Mouse (Mus musculus): ENCODE data around the gene P2ry2.

The P2ry2 gene

GRCm38 (mm10) chr7:100990636-100991311, 21.9 kb downstream of the P2ry2 start:
- no peak for DNase-seq (ENCODE audit: low read depth in 2 of 2, low spot score in 2 of 2)

- peak in 1 of 2 experiments; percentile 28 for DNase-seq (ENCODE audit: low read depth in 2 of 2, low spot score in 2 of 2)
Observed at GRCm38 (mm10) chr7:100988092-100988491, 24.6 kb downstream of the P2ry2 start.

- no peak for DNase-seq (ENCODE audit: low read depth in 2 of 2, low spot score in 2 of 2)
Observed at GRCm38 (mm10) chr7:100984452-100985395, 27.9 kb downstream of the P2ry2 start.

- no peak for DNase-seq (ENCODE audit: low read depth in 2 of 2, low spot score in 2 of 2)
Observed at GRCm38 (mm10) chr7:100979175-100979574, 33.5 kb downstream of the P2ry2 start.

GRCm38 (mm10) chr7:100978171-100978570, 34.5 kb downstream of the P2ry2 start:
- DNase-seq (ENCODE audit: low read depth in 2 of 2, low spot score in 2 of 2) = no peak

- DNase-seq (ENCODE audit: low read depth in 2 of 2, low spot score in 2 of 2) = no peak
Observed at GRCm38 (mm10) chr7:100974135-100974903, 38.3 kb downstream of the P2ry2 start, which contains the start of gene P2ry6. Gene P2ry6, minus strand, starts transcription at chr7:100974649.

GRCm38 (mm10) chr7:100972875-100973274, 39.8 kb downstream of the P2ry2 start:
- DNase-seq (ENCODE audit: low read depth in 2 of 2, low spot score in 2 of 2) = no peak

- DNase-seq (ENCODE audit: low read depth in 2 of 2, low spot score in 2 of 2) = no peak
Observed at GRCm38 (mm10) chr7:100968874-100969659, 43.6 kb downstream of the P2ry2 start.

GRCm38 (mm10) chr7:100968376-100968775, 44.3 kb downstream of the P2ry2 start:
- no peak for DNase-seq (ENCODE audit: low read depth in 2 of 2, low spot score in 2 of 2)

- no peak for DNase-seq (ENCODE audit: low read depth in 2 of 2, low spot score in 2 of 2)
Observed at GRCm38 (mm10) chr7:100967850-100968249, 44.8 kb downstream of the P2ry2 start.

- DNase-seq (ENCODE audit: low read depth in 2 of 2, low spot score in 2 of 2) = no peak
Observed at GRCm38 (mm10) chr7:100966014-100966413, 46.7 kb downstream of the P2ry2 start.

GRCm38 (mm10) chr7:100965079-100965478, 47.6 kb downstream of the P2ry2 start:
- DNase-seq (ENCODE audit: low read depth in 2 of 2, low spot score in 2 of 2) = peak in 1 of 2 experiments; percentile 20

- DNase-seq (ENCODE audit: low read depth in 2 of 2, low spot score in 2 of 2) = no peak
Observed at GRCm38 (mm10) chr7:100964242-100964641, 48.4 kb downstream of the P2ry2 start.

GRCm38 (mm10) chr7:100963381-100963780, 49.3 kb downstream of the P2ry2 start:
- DNase-seq (ENCODE audit: low read depth in 2 of 2, low spot score in 2 of 2) = no peak

GRCm38 (mm10) chr7:100961146-100961545, 51.5 kb downstream of the P2ry2 start:
- no peak for DNase-seq (ENCODE audit: low read depth in 2 of 2, low spot score in 2 of 2)

GRCm38 (mm10) chr7:100960462-100960861, 52.2 kb downstream of the P2ry2 start:
- no peak for DNase-seq (ENCODE audit: low read depth in 2 of 2, low spot score in 2 of 2)

- no peak for DNase-seq (ENCODE audit: low read depth in 2 of 2, low spot score in 2 of 2)
Observed at GRCm38 (mm10) chr7:100958426-100958825, 54.2 kb downstream of the P2ry2 start.

GRCm38 (mm10) chr7:100952686-100953085, 60.0 kb downstream of the P2ry2 start:
- no peak for DNase-seq (ENCODE audit: low read depth in 2 of 2, low spot score in 2 of 2)

- no peak for DNase-seq (ENCODE audit: low read depth in 2 of 2, low spot score in 2 of 2)
Observed at GRCm38 (mm10) chr7:100951903-100952302, 60.8 kb downstream of the P2ry2 start.

- DNase-seq (ENCODE audit: low read depth in 2 of 2, low spot score in 2 of 2) = no peak
Observed at GRCm38 (mm10) chr7:100950481-100951010, 62.1 kb downstream of the P2ry2 start.
